Mouse (Mus musculus) CH12.LX (cell line): Measurements from ENCODE around the gene Tekt2.

Source experiments
- CHD2 ChIP-seq: IDR thresholded peaks from 2 replicates; pipeline ENCODE4 v1.6.1; 2011; ENCODE audit warnings: low read length, improper control_type of control experiment
- CTCF ChIP-seq, 2 experiments: IDR thresholded peaks in 1 of 2; conservative IDR thresholded peaks in 1 of 2; 2 replicates each; pipeline ENCODE4 v1.5.1; 2011 to 2012; ENCODE audit warnings: low read depth in 2 of 2, low read length in 2 of 2, improper control_type of control experiment in 1 of 2, inconsistent platforms in 1 of 2, mild to moderate bottlenecking in 1 of 2, moderate library complexity in 1 of 2
- GABPA ChIP-seq: IDR thresholded peaks from 2 replicates; pipeline ENCODE4 v1.6.1; 2012; ENCODE audit warnings: low read depth, low read length, improper control_type of control experiment, inconsistent platforms; ENCODE audit not compliant: insufficient replicate concordance
- MAFK ChIP-seq: IDR thresholded peaks from 2 replicates; pipeline ENCODE4 v1.6.1; 2011; ENCODE audit warnings: low read length, improper control_type of control experiment; ENCODE audit not compliant: insufficient replicate concordance
- ZNF384 ChIP-seq: IDR thresholded peaks from 2 replicates; pipeline ENCODE4 v1.6.1; 2012; ENCODE audit warnings: low read depth, low read length, improper control_type of control experiment, inconsistent platforms

DNA sequence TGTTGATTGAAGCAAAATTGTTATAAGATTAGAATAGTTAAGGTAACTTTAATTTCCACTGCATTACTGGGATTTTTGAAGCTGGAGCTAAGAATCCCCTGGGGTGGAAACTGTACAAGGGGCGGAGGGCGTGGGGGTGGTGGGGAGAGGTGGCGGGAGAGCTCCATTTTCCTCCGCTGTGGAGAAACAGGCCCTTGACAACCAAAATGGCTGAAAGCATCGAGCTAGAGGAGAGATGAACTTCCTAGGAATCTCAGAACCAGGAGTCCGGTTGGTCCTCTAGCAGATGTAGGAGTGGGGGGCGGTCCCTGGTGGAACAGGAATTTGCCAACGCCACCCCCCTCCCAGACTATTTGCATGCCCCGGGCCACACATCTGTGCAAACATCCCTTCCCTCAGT lies 43.8 kb downstream of the Tekt2 start:
- TF ChIP-seq GABPA (no peak), CHD2 (no peak), ZNF384 (no peak), MAFK (no peak), CTCF (conservative IDR thresholded peaks at IDR 0.05 in 1 of 2, IDR thresholded peaks at IDR 0.05 in 1 of 2; ENCODE audit: low read depth in 2 of 2, low read length in 2 of 2) (no peak)
